Mouse (Mus musculus): ENCODE data around the gene Usp54. TPM values are rescaled to one million over a fixed set of nuclear protein-coding genes. Genes with fewer than 3 reads are reported as not detected.
"Not testable (repeated sequence)": the region's sequence is repeated elsewhere in the genome, so short reads cannot be mapped to it uniquely, and the experiment has no call there.

The Usp54 gene
- polyA plus RNA-seq, 1 experiment from 2014 or later, result 8.6 TPM

- DNase-seq (ENCODE audit: low spot score) (peak; percentile 83), ATAC-seq (peak; percentile 23; the same call in 1 of the 2 replicates)
- Histone ChIP-seq H3K27ac (ENCODE audit: low read depth, low read length) (no peak overlapping the region), H3K4me2 (ENCODE audit: low read length) (no peak overlapping the region), H3K36me3 (ENCODE audit: control insufficient read depth, insufficient read depth, low read length) (peaks cover 25% of the 10 kb centered on the region), H3K9ac (ENCODE audit: low read length) (no peak overlapping the region), H3K9me3 (replicated peaks; ENCODE audit: control insufficient read depth, low read length) (no peaks in the 10 kb centered on the region), H3K27me3 (replicated peaks; ENCODE audit: control insufficient read depth, insufficient read depth, low read length) (no peaks in the 10 kb centered on the region), H3K4me3 (ENCODE audit: low read depth, low read length) (no peak overlapping the region), H3K4me1 (ENCODE audit: control insufficient read depth, insufficient read depth, low read length) (no peaks in the 10 kb centered on the region)
- WGBS, result 61% methylated on average over 7 of the region's 7 CpGs
Measured at GRCm38 (mm10) chr14:20576179-20576578, 64.7 kb downstream of the Usp54 start.

GRCm38 (mm10) chr14:20573196-20573595, 67.7 kb downstream of the Usp54 start:
- H3K9me3 ChIP-seq (replicated peaks; ENCODE audit: control insufficient read depth, low read length); H3K4me1 ChIP-seq (ENCODE audit: control insufficient read depth, insufficient read depth, low read length); H3K27me3 ChIP-seq (replicated peaks; ENCODE audit: control insufficient read depth, insufficient read depth, low read length); H3K4me3 ChIP-seq (ENCODE audit: low read depth, low read length); H3K9ac ChIP-seq (ENCODE audit: low read length); H3K4me2 ChIP-seq (ENCODE audit: low read length); ATAC-seq; DNase-seq (ENCODE audit: low spot score); H3K27ac ChIP-seq (ENCODE audit: low read depth, low read length): not testable (repeated sequence)
- H3K36me3 ChIP-seq (ENCODE audit: control insufficient read depth, insufficient read depth, low read length), result peaks cover 47% of the 10 kb centered on the region
- WGBS, result 95% methylated on average over 3 of the region's 3 CpGs

- Histone ChIP-seq H3K27ac (ENCODE audit: low read depth, low read length) (no peak overlapping the region), H3K9me3 (replicated peaks; ENCODE audit: control insufficient read depth, low read length) (no peaks in the 10 kb centered on the region), H3K4me3 (ENCODE audit: low read depth, low read length) (no peak overlapping the region), H3K36me3 (ENCODE audit: control insufficient read depth, insufficient read depth, low read length) (peaks cover 68% of the 10 kb centered on the region), H3K9ac (ENCODE audit: low read length) (no peak overlapping the region), H3K4me1 (ENCODE audit: control insufficient read depth, insufficient read depth, low read length) (no peaks in the 10 kb centered on the region), H3K4me2 (ENCODE audit: low read length) (no peak overlapping the region), H3K27me3 (replicated peaks; ENCODE audit: control insufficient read depth, insufficient read depth, low read length) (no peaks in the 10 kb centered on the region)
- ATAC-seq (no peak), DNase-seq (ENCODE audit: low spot score) (no peak)
- WGBS, result 69% methylated on average over 9 of the region's 9 CpGs
Measured at GRCm38 (mm10) chr14:20565256-20566021, 75.4 kb downstream of the Usp54 start.

GRCm38 (mm10) chr14:20564692-20565091, 76.2 kb downstream of the Usp54 start:
- ATAC-seq (no peak), DNase-seq (ENCODE audit: low spot score) (no peak)
- peaks cover 64% of the 10 kb centered on the region for H3K36me3 ChIP-seq (ENCODE audit: control insufficient read depth, insufficient read depth, low read length)
- no peak overlapping the region for H3K4me3 ChIP-seq (ENCODE audit: low read depth, low read length)
- H3K4me2 ChIP-seq (ENCODE audit: low read length), result no peak overlapping the region
- H3K9ac ChIP-seq (ENCODE audit: low read length), result no peak overlapping the region
- H3K4me1 ChIP-seq (ENCODE audit: control insufficient read depth, insufficient read depth, low read length), result no peaks in the 10 kb centered on the region
- no peaks in the 10 kb centered on the region for H3K27me3 ChIP-seq (replicated peaks; ENCODE audit: control insufficient read depth, insufficient read depth, low read length)
- 73% methylated on average over 12 of the region's 12 CpGs for WGBS
- H3K27ac ChIP-seq (ENCODE audit: low read depth, low read length), result no peak overlapping the region
- no peaks in the 10 kb centered on the region for H3K9me3 ChIP-seq (replicated peaks; ENCODE audit: control insufficient read depth, low read length)

- Histone ChIP-seq H3K4me1 (ENCODE audit: control insufficient read depth, insufficient read depth, low read length) (no peaks in the 10 kb centered on the region), H3K36me3 (ENCODE audit: control insufficient read depth, insufficient read depth, low read length) (peaks cover 53% of the 10 kb centered on the region), H3K27ac (ENCODE audit: low read depth, low read length) (no peak overlapping the region), H3K4me2 (ENCODE audit: low read length) (no peak overlapping the region), H3K9me3 (replicated peaks; ENCODE audit: control insufficient read depth, low read length) (no peaks in the 10 kb centered on the region), H3K4me3 (ENCODE audit: low read depth, low read length) (no peak overlapping the region), H3K27me3 (replicated peaks; ENCODE audit: control insufficient read depth, insufficient read depth, low read length) (no peaks in the 10 kb centered on the region), H3K9ac (ENCODE audit: low read length) (no peak overlapping the region)
- WGBS, result 93% methylated on average over 5 of the region's 5 CpGs
- ATAC-seq (no peak), DNase-seq (ENCODE audit: low spot score) (no peak)
Measured at GRCm38 (mm10) chr14:20561897-20562296, 79.0 kb downstream of the Usp54 start.

- ATAC-seq, result no peak
- no peak overlapping the region for H3K27ac ChIP-seq (ENCODE audit: low read depth, low read length)
- no peak for DNase-seq (ENCODE audit: low spot score)
- no peak overlapping the region for H3K4me3 ChIP-seq (ENCODE audit: low read depth, low read length)
- no peaks in the 10 kb centered on the region for H3K27me3 ChIP-seq (replicated peaks; ENCODE audit: control insufficient read depth, insufficient read depth, low read length)
- H3K9me3 ChIP-seq (replicated peaks; ENCODE audit: control insufficient read depth, low read length), result no peaks in the 10 kb centered on the region
- H3K36me3 ChIP-seq (ENCODE audit: control insufficient read depth, insufficient read depth, low read length), result peaks cover 34% of the 10 kb centered on the region
- 92% methylated on average over 2 of the region's 2 CpGs for WGBS
- peaks cover 4% of the 10 kb centered on the region for H3K4me1 ChIP-seq (ENCODE audit: control insufficient read depth, insufficient read depth, low read length)
- no peak overlapping the region for H3K9ac ChIP-seq (ENCODE audit: low read length)
- no peak overlapping the region for H3K4me2 ChIP-seq (ENCODE audit: low read length)
Measured at GRCm38 (mm10) chr14:20550136-20550535, 90.7 kb downstream of the Usp54 start.

GRCm38 (mm10) chr14:20546415-20546814, 94.4 kb downstream of the Usp54 start, which contains the start of gene Ppp3cb:
Ppp3cb (minus strand) TSS chr14:20546573.
- H3K9me3 ChIP-seq (replicated peaks; ENCODE audit: control insufficient read depth, low read length), result no peaks in the 10 kb centered on the region
- H3K9ac ChIP-seq (ENCODE audit: low read length), result peak within 1 kb of the TSS; percentile 93
- H3K4me3 ChIP-seq (ENCODE audit: low read depth, low read length), result peak within 1 kb of the TSS; percentile 83
- WGBS, result 0% methylated on average over 24 of the region's 29 CpGs
- H3K27me3 ChIP-seq (replicated peaks; ENCODE audit: control insufficient read depth, insufficient read depth, low read length), result no peaks in the 10 kb centered on the region
- peak within 1 kb of the TSS; percentile 97 for H3K27ac ChIP-seq (ENCODE audit: low read depth, low read length)
- H3K36me3 ChIP-seq (ENCODE audit: control insufficient read depth, insufficient read depth, low read length), result peaks cover 25% of the 10 kb centered on the region
- peak within 1 kb of the TSS; percentile 41 for H3K4me2 ChIP-seq (ENCODE audit: low read length)
- H3K4me1 ChIP-seq (ENCODE audit: control insufficient read depth, insufficient read depth, low read length), result peaks cover 15% of the 10 kb centered on the region
- ATAC-seq (peak; percentile 94), DNase-seq (ENCODE audit: low spot score) (peak; percentile 97)

- Histone ChIP-seq H3K27ac (ENCODE audit: low read depth, low read length) (peak overlapping the region; percentile 97), H3K4me2 (ENCODE audit: low read length) (peak overlapping the region; percentile 41), H3K4me1 (ENCODE audit: control insufficient read depth, insufficient read depth, low read length) (peaks cover 15% of the 10 kb centered on the region), H3K27me3 (replicated peaks; ENCODE audit: control insufficient read depth, insufficient read depth, low read length) (no peaks in the 10 kb centered on the region), H3K36me3 (ENCODE audit: control insufficient read depth, insufficient read depth, low read length) (peaks cover 20% of the 10 kb centered on the region), H3K9me3 (replicated peaks; ENCODE audit: control insufficient read depth, low read length) (no peaks in the 10 kb centered on the region), H3K4me3 (ENCODE audit: low read depth, low read length) (peak overlapping the region; percentile 83), H3K9ac (ENCODE audit: low read length) (peak overlapping the region; percentile 93)
- WGBS, result under 1% methylated on average over 47 of the region's 67 CpGs
- peak; percentile 76 for DNase-seq (ENCODE audit: low spot score)
- ATAC-seq, result peak; percentile 95
Measured at GRCm38 (mm10) chr14:20545529-20546331, 95.1 kb downstream of the Usp54 start.

Data from forebrain, embryonic 14.5 days (tissue).